Mouse (Mus musculus) spleen, postnatal 4 days (tissue): ENCODE measurements around the gene Bicc1.

ENCODE experiments used
- DNase-seq, 2 experiments: peaks; one replicate each; pipeline ENCODE4 v3.0.0; 2022; ENCODE audit warnings: low spot score in 2 of 2

Gene Bicc1

DNA sequence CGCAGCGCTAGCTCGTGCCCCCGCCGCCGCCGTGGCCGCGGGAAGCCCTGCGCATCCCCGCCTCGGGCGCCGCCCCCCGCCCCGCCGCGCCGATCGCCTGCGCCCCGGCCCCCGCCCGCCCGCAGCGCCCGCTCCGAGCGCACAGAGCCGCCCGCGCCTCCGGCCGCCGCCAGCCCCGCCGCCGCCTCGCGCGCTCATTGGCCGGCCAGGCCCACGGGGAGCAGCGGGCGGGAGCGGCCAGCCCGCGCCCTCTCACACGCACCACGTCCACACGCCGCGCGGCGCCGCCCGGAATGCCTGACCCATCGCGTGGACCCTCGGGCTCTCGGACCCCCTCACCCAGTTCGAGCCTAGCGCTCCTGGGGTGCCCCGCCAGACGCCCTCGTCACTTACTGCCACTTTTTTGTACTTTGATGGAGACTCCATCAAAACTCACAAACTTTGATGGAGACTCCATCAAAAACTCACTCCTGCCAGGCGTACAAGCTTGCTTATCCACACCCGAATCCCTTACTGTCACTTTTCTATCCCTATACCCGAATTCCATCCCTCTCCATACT, at the start of gene Bicc1:
TSS of gene Bicc1 (minus strand) at position 25 of the 560 bp plus-strand sequence.
- DNase-seq = no peak

DNA sequence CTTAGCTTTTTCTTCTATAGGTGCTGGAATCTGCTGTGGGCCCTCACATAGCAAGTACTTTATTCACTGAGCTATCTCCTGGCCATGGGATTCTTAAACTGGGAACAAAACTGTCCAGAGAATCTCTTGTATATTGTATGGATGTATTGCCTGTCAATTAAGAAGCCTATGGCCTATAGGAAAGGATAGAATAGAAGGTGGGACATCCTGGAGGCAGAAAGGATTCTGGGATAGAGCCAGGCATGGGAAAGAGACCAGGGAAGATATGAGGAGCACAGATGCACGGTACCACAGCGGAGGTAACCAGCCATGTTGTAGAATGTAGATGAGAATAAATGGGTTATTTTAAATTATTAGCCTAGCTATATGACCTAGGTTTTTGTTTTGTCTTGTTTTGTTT, 42.0 kb upstream of the Bicc1 start:
- no peak for DNase-seq

DNA sequence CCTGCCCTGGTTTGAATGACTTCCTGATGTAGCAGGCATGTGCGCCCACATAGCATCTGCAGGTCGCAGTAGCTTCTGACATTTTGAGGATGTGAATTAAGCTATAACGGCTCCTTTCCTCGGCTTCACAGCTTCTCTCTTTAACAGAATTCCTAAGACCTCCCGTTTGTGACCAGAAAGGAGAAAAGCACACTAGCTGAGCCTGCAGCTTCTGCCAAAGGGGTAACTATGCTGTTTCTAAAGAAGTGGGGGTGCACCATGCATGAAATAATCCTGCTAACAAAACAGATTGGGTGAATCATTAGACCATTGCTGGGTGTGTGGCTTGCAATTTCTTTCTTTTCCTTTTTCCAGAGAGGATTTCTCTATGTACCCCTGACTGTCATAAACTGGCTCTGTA, 41.5 kb upstream of the Bicc1 start:
- DNase-seq = no peak

DNA sequence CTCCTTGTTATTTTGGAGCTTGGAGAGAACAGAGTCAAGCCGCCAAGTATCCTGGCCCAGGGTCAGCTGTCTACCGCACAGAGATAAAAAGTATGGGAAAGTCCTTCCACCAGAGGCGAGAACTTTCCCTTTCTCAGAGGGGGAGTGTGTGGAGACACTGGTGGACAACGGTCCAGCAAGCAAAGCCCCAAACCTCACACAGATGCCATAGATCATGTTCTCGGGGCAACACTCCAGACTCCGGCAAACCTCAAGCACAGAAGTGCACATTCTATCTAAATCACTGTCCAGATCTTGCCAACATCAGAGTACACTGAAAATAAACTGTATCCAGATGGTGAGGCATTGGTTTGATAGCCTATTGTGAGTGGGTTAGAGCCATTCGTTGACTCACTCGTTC, 39.2 kb upstream of the Bicc1 start:
- no peak for DNase-seq

DNA sequence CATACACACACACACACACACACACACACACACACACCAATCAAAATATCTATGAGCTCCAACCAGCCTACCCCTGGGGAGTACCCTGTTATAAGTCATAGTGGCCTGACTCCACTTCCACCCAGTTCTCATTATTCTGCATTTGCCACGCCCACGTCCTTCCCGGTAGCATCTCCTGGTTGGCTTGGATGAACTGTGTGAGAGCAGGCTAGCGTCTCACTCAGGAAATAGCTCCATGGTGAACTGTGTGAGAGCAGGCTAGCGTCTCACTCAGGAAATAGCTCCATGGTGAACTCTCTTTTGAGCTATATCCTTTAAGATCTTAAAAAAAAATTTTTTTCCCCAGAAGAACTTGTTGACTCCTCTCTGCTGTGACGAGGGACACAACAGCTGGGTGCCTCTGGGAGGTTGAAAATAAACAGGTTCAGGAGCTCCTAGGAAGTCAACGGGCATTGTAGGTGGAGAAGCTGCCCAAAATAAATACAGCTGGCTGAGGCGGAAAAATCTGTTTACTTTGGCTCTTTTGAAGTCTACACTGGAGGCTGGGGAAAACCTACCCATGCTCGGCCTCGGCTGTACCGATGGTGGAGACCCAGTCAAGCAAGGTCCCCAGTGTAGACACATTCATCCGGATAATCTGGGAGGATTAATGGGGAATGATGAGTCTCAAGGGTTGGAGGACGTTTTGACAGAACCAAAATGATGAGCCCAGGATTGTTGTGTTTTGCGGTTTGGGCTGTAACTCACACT, 37.7 kb upstream of the Bicc1 start:
- no peak for DNase-seq

DNA sequence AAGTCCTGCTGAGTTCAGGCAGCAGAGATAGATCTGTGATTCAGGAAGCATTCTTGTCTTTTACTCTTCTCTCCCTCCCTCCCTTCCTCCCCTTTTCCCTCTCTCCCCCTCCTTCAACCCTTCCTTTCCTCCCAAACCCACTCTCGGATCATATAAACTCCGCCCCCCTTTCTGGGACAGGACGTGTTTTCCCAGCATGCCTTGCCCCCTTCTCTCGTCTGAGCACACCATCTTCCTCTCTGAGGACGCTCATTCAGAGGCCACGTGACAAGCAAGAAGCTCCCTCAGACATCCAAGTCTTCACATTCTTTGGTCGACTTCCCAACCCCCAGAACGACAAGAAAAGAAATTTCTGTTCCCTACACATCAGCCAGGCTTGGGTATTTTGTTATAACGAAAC, 36.0 kb upstream of the Bicc1 start:
- DNase-seq = no peak

DNA sequence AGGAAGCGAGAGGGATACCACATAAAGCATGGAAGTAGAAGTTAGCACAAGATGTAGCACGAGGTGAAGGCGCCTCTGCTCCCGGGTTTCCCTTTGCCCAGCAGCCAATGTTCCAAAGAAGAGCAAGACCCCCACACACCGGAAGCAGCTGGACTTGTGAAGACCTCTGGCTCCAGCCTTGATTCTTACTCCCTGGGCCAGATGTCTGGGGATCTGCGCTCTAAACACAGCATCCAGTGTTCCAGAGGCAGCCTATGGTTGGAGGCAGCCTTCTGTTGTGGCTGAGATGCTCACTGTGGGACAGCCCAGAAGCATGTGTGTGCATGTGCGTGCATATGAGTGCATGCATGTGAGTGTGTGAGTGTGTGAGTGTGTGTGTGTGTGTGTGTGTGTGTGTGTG, 35.2 kb upstream of the Bicc1 start:
- DNase-seq = no peak

DNA sequence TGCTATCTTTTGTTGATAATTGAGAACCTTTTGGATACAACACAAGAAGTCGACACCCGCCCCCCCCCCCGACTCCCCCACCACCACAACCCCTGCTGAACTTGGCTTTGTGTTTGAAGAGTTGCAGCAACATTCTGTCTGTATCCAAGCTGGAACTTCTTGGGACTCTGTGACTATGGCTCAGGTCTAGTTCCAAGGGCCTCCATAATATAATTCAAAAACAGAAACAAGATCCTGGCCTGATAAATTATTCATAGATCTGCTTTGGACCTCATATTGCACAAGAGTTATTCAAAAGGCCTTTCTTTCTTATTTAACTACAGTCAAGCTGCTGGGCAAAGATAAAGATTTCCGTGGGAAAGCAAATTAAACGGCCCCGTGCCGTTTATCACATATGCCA, 33.8 kb upstream of the Bicc1 start:
- no peak for DNase-seq

DNA sequence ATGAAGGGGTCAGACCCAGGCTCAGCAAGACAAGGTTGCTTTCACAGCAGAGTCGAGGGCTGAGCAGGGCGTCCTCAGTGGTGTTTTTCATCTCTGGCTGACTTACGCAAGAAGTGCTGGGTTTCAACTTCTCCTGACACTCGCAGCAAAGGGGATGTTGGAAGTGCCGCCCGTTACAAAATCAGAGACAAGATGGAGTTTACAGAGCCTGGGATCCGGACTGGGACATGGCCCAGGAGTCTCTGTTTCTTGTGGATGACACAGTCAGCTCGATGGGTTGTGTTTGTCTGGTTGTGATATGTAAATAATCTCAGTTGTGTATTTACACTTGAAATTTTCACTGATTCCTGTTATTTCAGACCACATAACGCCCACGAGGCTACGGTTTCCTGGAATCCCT, 33.4 kb upstream of the Bicc1 start:
- DNase-seq = no peak

DNA sequence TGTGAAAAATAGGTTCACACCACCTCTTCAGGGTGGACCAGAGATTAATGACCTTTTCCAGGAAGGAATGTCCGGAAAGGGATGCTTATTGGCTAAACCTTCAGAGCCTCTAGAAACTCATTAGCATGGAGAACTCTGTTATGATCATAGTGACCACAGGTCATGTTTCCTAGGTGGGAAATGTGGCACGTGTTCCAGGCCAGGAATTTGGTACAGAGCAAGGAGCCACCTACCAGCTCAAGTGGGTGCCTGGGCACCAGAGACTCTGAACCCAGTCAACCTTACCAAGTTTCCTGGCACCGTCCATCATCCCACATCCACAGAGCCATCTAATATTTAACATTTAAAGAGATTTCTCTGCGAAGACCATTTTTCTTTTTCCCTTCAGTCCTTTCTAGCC, 29.2 kb upstream of the Bicc1 start:
- DNase-seq = no peak

DNA sequence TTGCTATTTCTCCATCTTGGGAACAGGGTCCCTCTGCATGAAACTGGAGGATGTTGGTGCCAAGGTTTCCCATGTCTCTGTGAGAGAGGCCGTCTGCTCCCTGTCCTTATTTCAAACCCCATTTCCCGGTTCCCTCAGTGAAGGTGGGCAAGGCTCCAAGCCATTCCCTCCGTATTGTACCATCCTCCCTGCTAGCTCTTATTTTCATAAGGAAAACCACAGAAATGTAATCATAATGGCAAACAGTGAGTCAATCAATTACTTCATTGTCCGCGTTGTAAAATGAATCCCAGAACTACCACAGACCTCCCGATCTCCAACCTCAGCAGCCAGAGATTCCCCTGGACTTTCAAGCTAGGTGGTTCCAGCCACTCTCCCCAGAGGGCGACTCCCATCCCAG, 25.6 kb upstream of the Bicc1 start:
- DNase-seq = no peak

DNA sequence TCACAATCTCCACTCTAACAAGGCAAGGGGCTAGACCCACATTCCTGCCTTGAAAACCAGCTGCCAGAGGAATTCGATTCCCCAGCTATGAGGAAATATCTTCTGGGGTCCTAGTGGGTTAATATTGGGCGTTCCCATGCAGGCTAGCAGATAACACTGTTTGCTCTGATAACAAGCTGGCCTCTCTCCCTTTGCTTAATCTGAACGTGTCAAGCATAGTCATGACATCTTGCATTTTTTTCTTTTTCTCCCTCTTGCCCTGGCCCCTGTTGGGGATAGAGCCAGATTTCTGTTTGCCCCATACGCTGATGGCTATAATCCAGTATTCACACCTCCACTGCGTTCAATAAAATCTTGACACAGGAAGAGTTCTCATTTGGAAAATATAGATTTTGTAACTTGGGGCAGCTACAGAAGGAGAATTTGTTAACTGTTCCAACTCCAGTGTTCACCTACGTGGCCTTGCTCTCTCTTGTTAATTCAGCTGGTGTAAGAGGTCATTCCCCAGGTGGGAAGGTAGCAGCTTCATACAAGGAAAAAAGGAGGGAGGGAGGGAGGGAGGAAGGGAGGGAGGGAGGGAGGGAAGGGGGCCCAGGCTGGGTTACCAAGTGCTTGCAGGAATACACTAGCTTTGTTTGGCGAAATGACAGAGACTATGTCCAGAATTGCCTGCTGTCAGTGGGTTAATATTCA, 24.0 kb upstream of the Bicc1 start:
- no peak for DNase-seq

DNA sequence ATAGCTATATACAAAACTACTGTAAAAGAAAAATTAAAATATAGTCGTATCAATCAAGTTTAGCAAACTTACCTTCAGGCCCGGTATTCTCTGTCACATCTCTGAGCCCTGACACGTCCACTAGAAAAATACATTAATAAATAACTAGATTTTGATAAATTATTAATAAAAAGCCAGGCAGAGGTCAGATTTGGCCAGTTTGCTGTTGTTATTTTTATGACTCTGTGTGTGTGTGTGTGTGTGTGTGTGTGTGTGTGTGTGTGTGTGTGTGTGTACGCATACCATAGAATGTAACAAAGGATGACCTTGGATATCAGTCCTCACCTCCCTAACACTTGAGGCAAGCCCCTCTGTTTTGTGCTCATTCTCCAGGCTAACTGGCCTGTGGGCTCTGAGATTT, 22.4 kb upstream of the Bicc1 start:
- DNase-seq = no peak

DNA sequence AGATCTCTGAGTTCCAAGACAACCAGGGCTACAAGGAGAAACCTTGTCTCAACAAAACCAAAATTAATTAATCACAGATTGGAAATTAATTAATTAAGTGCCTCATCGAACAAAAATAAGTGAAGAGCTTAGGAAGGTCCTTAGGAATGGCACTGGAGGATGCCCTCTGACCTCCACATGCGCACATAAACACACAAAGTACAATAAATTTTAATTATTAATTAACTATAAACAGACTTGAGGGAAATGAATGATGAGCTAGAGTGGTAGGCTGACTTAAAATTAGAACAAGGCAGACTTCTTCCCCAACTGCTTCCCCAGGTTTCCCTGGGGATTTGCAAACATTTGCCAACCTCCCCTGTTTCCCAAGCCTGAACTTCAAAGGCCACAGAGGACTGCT, 21.6 kb upstream of the Bicc1 start:
- no peak for DNase-seq

DNA sequence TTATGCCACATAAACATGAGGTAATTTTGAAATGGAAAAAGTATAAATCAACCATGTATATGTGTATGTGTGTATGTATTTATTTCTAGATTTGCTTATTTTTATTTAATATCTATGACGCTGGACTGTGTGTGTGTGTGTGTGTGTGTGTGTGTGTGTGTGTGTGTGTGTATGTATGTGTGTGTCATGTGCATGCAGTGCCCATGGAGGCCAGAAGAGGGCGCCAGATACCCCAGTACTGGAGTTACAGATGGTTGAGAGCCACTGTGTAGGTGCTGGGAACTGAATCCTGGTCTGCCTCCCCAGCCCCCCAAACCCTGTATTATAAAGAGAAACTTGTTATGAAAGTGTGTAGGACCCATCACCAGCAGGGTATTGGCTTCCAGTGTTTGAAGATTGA, 20.6 kb upstream of the Bicc1 start:
- no peak for DNase-seq

DNA sequence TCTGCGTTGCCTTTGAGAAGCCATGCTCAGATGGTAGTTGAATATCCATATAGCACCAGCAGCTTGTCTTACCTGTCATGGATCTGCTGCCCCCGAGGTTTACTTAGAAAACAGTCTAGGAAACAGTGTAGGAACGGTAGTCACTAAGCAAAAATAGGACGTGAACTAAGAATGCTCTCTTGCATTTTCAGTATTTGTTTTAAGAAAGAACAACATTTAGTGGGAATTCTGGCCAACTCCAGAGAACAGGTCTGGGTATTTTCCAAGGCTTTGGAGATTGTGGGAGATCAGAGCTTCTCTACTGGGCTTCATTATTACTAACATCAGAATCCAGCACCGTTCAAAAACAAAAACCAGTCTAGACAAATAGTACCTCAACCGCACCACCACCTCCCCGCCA, 17.7 kb upstream of the Bicc1 start:
- DNase-seq = no peak

DNA sequence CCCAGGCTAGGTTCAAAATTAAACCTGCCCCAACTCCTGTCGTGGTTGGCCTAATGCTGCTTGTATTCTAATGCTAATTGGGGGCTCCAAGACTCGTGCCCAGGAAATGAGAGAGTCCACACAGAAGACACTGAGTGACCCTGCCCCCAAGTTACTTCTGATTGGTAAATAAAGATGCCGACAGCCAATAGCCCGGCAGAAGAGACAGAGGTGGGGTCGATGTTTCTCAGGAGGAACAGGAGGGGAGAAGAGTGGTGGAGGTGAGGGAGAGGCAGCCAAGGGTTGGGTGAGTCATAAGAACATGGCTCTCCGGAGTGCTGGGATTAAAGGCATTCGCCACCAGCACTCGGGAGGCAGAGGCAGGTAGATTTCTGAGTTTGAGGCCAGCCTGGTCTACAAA, 16.8 kb upstream of the Bicc1 start:
- no peak for DNase-seq

DNA sequence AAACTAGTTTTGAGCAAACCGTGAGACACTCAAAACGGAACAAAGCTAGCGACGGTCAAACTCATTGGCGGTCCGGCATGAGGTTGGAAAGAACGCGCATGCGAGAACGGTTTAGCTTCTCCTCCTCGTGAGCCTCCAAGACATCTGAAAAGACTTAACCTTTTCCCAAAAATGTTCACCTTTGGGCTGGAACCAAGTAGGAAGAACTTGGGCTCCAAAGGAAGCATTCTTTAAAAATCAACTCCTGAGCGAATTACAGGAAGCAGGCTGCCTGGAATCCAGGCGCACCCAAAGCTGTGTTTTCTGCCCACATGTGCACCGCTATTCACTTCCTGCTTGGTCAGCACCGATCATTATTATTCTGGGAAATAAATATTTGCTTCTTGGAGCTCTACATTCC, 15.8 kb upstream of the Bicc1 start:
- no peak for DNase-seq

DNA sequence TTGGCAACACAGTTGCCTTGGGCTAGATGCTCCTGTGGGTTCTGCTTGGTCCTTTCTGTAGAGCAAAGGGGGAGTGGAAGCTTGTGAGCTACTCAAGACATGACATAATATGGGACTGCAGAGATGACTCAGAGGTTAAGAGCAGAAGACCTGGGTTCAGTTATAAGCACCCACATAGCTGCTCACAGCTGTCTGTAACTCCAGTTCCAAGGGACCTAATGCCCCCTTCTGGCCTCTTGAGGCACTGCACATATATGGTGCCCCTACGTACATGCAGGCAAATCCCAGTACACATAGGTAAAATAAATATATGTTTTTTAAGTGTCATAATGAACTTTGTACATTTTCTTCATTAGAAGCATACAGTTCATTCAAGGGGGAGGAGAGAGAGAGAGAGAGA, 11.9 kb upstream of the Bicc1 start:
- no peak for DNase-seq

DNA sequence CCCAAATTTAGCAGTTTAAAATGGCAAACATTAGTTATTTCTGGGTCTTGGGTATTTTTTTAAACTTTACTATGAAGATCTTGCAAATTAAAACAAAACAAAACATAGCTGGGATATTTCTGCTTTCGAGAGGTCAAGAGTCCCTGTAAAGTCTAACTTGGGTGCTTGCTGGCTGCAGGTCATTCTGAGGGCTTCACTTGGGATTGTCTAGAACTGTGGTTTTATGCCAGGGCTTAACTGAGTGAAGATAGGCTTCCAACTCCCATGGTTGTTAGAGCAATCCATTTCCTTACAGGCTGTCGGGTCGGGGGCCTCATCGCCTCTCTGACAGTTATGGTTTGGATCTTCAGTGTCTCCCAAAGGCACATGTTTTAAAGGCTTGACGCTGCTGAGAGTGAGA, 11.3 kb upstream of the Bicc1 start:
- no peak for DNase-seq

DNA sequence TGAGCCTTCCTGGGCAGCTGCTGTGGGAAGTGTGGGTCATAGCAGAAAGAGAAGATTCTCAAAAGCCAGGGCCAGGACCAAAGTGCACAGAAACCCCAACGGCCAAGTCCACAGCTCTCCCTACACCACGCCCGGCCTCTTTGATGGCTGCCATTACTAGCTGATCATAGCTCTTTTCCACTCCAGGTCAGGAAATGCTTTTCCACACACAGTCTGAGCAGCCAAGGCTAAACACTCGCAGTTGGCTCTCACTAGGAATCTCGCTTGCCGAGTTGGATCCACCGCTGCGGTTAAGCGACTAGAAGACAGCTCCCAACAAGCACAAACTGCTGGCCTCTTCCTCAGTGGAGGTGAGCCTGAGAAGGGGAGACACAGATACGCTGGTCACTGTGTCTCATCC, 10.3 kb upstream of the Bicc1 start:
- no peak for DNase-seq

DNA sequence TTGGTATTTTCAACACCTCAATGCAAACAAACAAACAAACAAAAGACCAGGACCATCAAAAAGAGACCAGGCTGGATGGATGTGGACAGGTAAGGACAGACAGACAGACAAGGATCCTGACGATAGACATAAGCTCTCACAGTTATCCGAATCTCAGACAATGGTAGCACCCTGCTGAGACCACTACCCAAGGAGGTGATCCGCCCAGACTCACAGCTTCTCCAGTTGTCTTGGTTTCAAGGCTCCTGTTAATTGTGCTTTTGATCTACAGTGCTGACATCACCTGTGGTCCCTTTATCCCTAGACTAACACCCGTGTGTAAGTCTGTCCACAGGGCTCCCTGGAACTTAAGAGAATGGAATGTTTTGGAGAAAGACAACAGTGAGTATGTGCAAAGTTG, 9.7 kb upstream of the Bicc1 start:
- no peak for DNase-seq

DNA sequence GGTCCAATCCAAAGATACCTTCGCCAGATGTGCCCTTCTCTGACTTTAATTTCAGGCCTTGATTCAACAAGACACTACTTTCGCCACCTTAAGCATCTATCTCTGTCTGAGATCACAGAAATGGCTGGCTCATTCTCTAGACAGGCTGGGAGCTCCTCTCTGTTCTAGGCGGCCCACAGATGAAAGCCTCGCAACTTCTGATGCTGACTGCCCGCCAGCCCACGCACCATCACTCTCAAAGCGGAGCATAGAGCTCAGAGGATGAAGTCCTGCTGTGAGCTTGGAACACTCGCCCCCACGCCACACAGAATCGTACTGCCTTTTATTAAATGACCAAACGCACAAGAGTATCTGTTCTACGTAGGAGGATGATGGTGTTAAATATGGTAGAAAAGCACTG, 949 bp upstream of the Bicc1 start:
- no peak for DNase-seq
